Mouse (Mus musculus) heart, adult 2 months (tissue): ENCODE measurements around the gene Idnk.

Experiments
- EP300 ChIP-seq: fragments of 200-500 bp; IDR thresholded peaks from 2 replicates; pipeline ENCODE4 v1.6.1; 2011; ENCODE audit warnings: low read depth, low read length, control low read depth; ENCODE audit not compliant: insufficient read depth
- POLR2A ChIP-seq: fragments of 200-500 bp; IDR thresholded peaks from 2 replicates; pipeline ENCODE4 v1.6.1; 2011; ENCODE audit warnings: mild to moderate bottlenecking, low read depth, low read length, control low read depth; ENCODE audit not compliant: insufficient read depth

GRCm38 (mm10) chr13:58197981-58198640 lies 40.7 kb downstream of the Idnk start:
- no peak for TF ChIP-seq EP300
- no peak for TF ChIP-seq POLR2A
